Mouse (Mus musculus) urinary bladder, adult 2 months (tissue): ENCODE measurements around the gene Espn. TPM values are rescaled to one million over a fixed set of nuclear protein-coding genes. Genes with fewer than 3 reads are reported as not detected.
A peak's percentile ranks its signal among the peaks of the same experiment; 100 is the strongest.

ENCODE experiments used
- DNase-seq: peaks from one replicate; pipeline ENCODE4 v3.0.0; 2022; ENCODE audit warnings: low spot score
- polyA plus RNA-seq: library from polyadenylated mRNA; depleted of rRNA; stranded (reverse); fragments of >200 nt; gene quantifications from 2 replicates; pipeline ENCODE4 v1.2.3, GENCODE M21; 2012

Gene Espn
- polyA plus RNA-seq, 1 experiment = 7.8 TPM

- DNase-seq = no peak
Observed at GRCm38 (mm10) chr4:152178344-152178864, 26.2 kb upstream of the Espn start.

- DNase-seq = peak; percentile 77
Observed at GRCm38 (mm10) chr4:152177537-152178343, 25.6 kb upstream of the Espn start, which contains the start of gene Acot7. TSS of gene Acot7 (plus strand) at chr4:152178134.

GRCm38 (mm10) chr4:152177174-152177536 is 25.0 kb upstream of the Espn start:
- DNase-seq = no peak

GRCm38 (mm10) chr4:152176638-152177037 is 24.5 kb upstream of the Espn start:
- DNase-seq = no peak

GRCm38 (mm10) chr4:152173956-152174355 is 21.8 kb upstream of the Espn start:
- DNase-seq = no peak

- DNase-seq = peak; percentile 47
Observed at GRCm38 (mm10) chr4:152173041-152173440, 20.9 kb upstream of the Espn start.

GRCm38 (mm10) chr4:152171543-152171942 is 19.4 kb upstream of the Espn start:
- no peak for DNase-seq

GRCm38 (mm10) chr4:152170286-152170685 is 18.1 kb upstream of the Espn start:
- DNase-seq = no peak

GRCm38 (mm10) chr4:152169103-152169502 is 16.9 kb upstream of the Espn start:
- DNase-seq = no peak

GRCm38 (mm10) chr4:152168052-152168451 is 15.9 kb upstream of the Espn start:
- DNase-seq = no peak

- peak; percentile 78 for DNase-seq
Observed at GRCm38 (mm10) chr4:152165036-152165931, 13.1 kb upstream of the Espn start.

GRCm38 (mm10) chr4:152162748-152163147 is 10.6 kb upstream of the Espn start:
- DNase-seq = no peak

- no peak for DNase-seq
Observed at GRCm38 (mm10) chr4:152161601-152162000, 9.4 kb upstream of the Espn start.

GRCm38 (mm10) chr4:152160748-152161147 is 8.6 kb upstream of the Espn start:
- DNase-seq = no peak

GRCm38 (mm10) chr4:152159285-152159678 is 7.1 kb upstream of the Espn start:
- DNase-seq = no peak

GRCm38 (mm10) chr4:152158585-152159284 is 6.6 kb upstream of the Espn start, which contains the start of gene Hes2:
TSS of gene Hes2 (plus strand) at chr4:152158867.
- no peak for DNase-seq

GRCm38 (mm10) chr4:152157779-152158584 is 5.8 kb upstream of the Espn start:
- DNase-seq = no peak

- DNase-seq = no peak
Observed at GRCm38 (mm10) chr4:152155019-152155418, 2.8 kb upstream of the Espn start.

- DNase-seq = peak; percentile 71
Observed at GRCm38 (mm10) chr4:152153771-152154177, 1.6 kb upstream of the Espn start.

- no peak for DNase-seq
Observed at GRCm38 (mm10) chr4:152151451-152151965, 663 bp downstream of the Espn start.

- no peak for DNase-seq
Observed at GRCm38 (mm10) chr4:152150546-152150945, 1.6 kb downstream of the Espn start.
